In the genomic region with DNA sequence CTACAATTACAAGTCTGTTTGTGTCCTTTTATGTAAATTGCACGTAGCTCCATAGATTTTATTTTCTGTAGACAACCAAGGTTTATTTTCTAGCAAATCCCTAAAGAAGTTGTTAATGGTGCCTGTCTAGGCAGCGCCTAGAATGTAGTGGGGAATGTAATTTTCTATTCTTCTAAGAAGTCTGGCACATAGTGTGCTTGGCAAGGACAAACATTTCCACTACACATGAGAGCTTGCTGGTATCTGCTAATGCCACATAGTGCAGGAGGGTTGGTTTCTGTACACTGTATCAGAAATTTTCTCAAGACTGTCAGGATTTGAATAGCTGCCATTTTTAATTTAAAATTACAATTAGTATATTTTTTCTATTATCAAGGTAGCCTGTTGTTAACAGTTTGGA, we compare ENCODE assay signal across 27 mouse cellular contexts.
DNase-seq lines count a peak whose midpoint lies in the region; ATAC-seq and TF ChIP-seq lines count a peak whose summit lies in the region.
"Had no signal": no experiment of that assay in that cellular context is flagged by ENCODE, and none has a peak within 500 bp of the region (broad histone marks: within the 10 kb centered on the region; RNA-seq: fewer than 3 reads in every experiment).

No protein-coding gene starts in this region.

- no peaks in the 10 kb centered on the region for H3K27me3 ChIP-seq in forebrain, embryonic 12.5 days
- no peaks in the 10 kb centered on the region for H3K27me3 ChIP-seq in forebrain, embryonic 16.5 days (replicated peaks; ENCODE audit: control insufficient read depth, insufficient read depth, low read length)
- no peaks in the 10 kb centered on the region for H3K27me3 ChIP-seq in forebrain, embryonic 14.5 days (replicated peaks; ENCODE audit: control insufficient read depth, insufficient read depth, low read length)
- no peaks in the 10 kb centered on the region for H3K27me3 ChIP-seq in forebrain, embryonic 10.5 days (ENCODE audit: poor library complexity, severe bottlenecking)
- H3K27me3 ChIP-seq in lung, postnatal 0 days (replicated peaks; ENCODE audit: insufficient read depth, low read length), result no peaks in the 10 kb centered on the region
- H3K27me3 ChIP-seq: CH12.LX; embryonic facial prominence, embryonic 13.5 days; embryonic facial prominence, embryonic 15.5 days; Patski had no signal

- H3K9ac ChIP-seq in forebrain, embryonic 12.5 days, result no peak overlapping the region
- H3K9ac ChIP-seq in forebrain, embryonic 16.5 days (replicated peaks; ENCODE audit: low read depth, low read length), result no peak overlapping the region
- H3K9ac ChIP-seq in forebrain, embryonic 14.5 days (ENCODE audit: low read length), result no peak overlapping the region
- H3K9ac ChIP-seq in lung, postnatal 0 days (replicated peaks; ENCODE audit: low read depth), result no peak overlapping the region
- H3K9ac ChIP-seq: embryonic facial prominence, embryonic 13.5 days; embryonic facial prominence, embryonic 15.5 days had no signal

- no peak overlapping the region for H3K4me3 ChIP-seq in forebrain, embryonic 12.5 days (replicated peaks)
- no peak overlapping the region for H3K4me3 ChIP-seq in forebrain, embryonic 16.5 days (replicated peaks; ENCODE audit: low read length)
- H3K4me3 ChIP-seq in forebrain, embryonic 14.5 days (ENCODE audit: low read depth, low read length), result no peak overlapping the region
- no peak overlapping the region for H3K4me3 ChIP-seq in forebrain, embryonic 10.5 days
- H3K4me3 ChIP-seq in lung, postnatal 0 days (ENCODE audit: low read depth, low read length), result no peak overlapping the region
- H3K4me3 ChIP-seq: embryonic facial prominence, embryonic 13.5 days; embryonic facial prominence, embryonic 15.5 days; erythroblast, embryonic 14.5 days had no signal

- 71% methylated on average over 2 of the region's 2 CpGs for WGBS in forebrain, embryonic 12.5 days
- WGBS in forebrain, embryonic 16.5 days, result 48% methylated on average over 2 of the region's 2 CpGs
- 45% methylated on average over 2 of the region's 2 CpGs for WGBS in forebrain, embryonic 14.5 days
- 89% methylated on average over 2 of the region's 2 CpGs for WGBS in forebrain, embryonic 10.5 days
- 82% methylated on average over 2 of the region's 2 CpGs for WGBS in lung, postnatal 0 days

- 0 out of 2 replicates have a peak overlapping the region, but pooled peaks have one; percentile 43 for H3K27ac ChIP-seq in forebrain, embryonic 12.5 days
- no peak overlapping the region for H3K27ac ChIP-seq in forebrain, embryonic 16.5 days (ENCODE audit: low read length)
- peak overlapping the region; percentile 49; the same call in 1 of the 2 replicates for H3K27ac ChIP-seq in forebrain, embryonic 14.5 days (ENCODE audit: low read depth, low read length)
- no peak overlapping the region for H3K27ac ChIP-seq in forebrain, embryonic 10.5 days
- H3K27ac ChIP-seq in lung, postnatal 0 days (ENCODE audit: low read length), result no peak overlapping the region
- H3K27ac ChIP-seq: embryonic facial prominence, embryonic 13.5 days; embryonic facial prominence, embryonic 15.5 days had no signal

- TF ChIP-seq EP300 in lung, postnatal 0 days (IDR thresholded peaks at IDR 0.05), result 0 out of 2 replicates have a peak, but pooled peaks have one; percentile 27

- DNase-seq in forebrain, embryonic 14.5 days (ENCODE audit: low spot score), result peak; percentile 64
- DNase-seq in forebrain, embryonic 10.5 days (ENCODE audit: extremely low spot score, low spot score), result no peak
- DNase-seq in heart, adult 18-20 months, result peak; percentile 9 to 13
- no peak for DNase-seq in heart, adult 11 months
- DNase-seq in lung, postnatal 0 days (ENCODE audit: low spot score), result no peak
- no peak for DNase-seq in lung, adult 18-20 months
- DNase-seq: adrenal gland, adult 8-10 months; adrenal gland, postnatal 14 days; adrenal gland, postnatal 36 days; B cell, adult 2 months; cerebellum, adult 11 months; cerebellum, adult 18-20 months; cerebellum, adult 8-10 months; cerebellum, adult 9-11 months; cerebellum, postnatal 14 days; cerebellum, postnatal 36 days; embryo, embryonic 11 days had no signal

- no peak for ATAC-seq in forebrain, embryonic 12.5 days (ENCODE audit: low FRiP score)
- no peak for ATAC-seq in forebrain, embryonic 16.5 days
- no peak for ATAC-seq in forebrain, embryonic 14.5 days
- no peak for ATAC-seq in lung, postnatal 0 days
- ATAC-seq: activated CD4-positive, CD25-positive, alpha-beta regulatory T cell, adult 4 months; CD4-positive, CD25-positive, alpha-beta regulatory T cell, adult 4 months; Patski had no signal

- peaks cover 26% of the 10 kb centered on the region for H3K4me1 ChIP-seq in forebrain, embryonic 12.5 days
- H3K4me1 ChIP-seq in forebrain, embryonic 16.5 days (replicated peaks; ENCODE audit: control insufficient read depth, insufficient read depth, low read length), result peaks cover 22% of the 10 kb centered on the region
- H3K4me1 ChIP-seq in forebrain, embryonic 14.5 days (ENCODE audit: control insufficient read depth, insufficient read depth, low read length), result peaks cover 15% of the 10 kb centered on the region; the same call in 1 of the 2 replicates
- H3K4me1 ChIP-seq in forebrain, embryonic 10.5 days, result peaks cover 58% of the 10 kb centered on the region
- no peaks in the 10 kb centered on the region for H3K4me1 ChIP-seq in lung, postnatal 0 days (ENCODE audit: insufficient read depth, low read depth, low read length)

- H3K9me3 ChIP-seq in forebrain, embryonic 12.5 days, result no peaks in the 10 kb centered on the region
- H3K9me3 ChIP-seq in forebrain, embryonic 16.5 days (ENCODE audit: control insufficient read depth, low read length), result no peaks in the 10 kb centered on the region
- H3K9me3 ChIP-seq in forebrain, embryonic 14.5 days (replicated peaks; ENCODE audit: control insufficient read depth, low read length), result no peaks in the 10 kb centered on the region
- H3K9me3 ChIP-seq in forebrain, embryonic 10.5 days, result no peaks in the 10 kb centered on the region
- H3K9me3 ChIP-seq in lung, postnatal 0 days (ENCODE audit: low read length), result no peaks in the 10 kb centered on the region
- H3K9me3 ChIP-seq: embryonic facial prominence, embryonic 13.5 days; embryonic facial prominence, embryonic 15.5 days had no signal

- no peak overlapping the region for H3K4me2 ChIP-seq in forebrain, embryonic 12.5 days
- no peak overlapping the region for H3K4me2 ChIP-seq in forebrain, embryonic 16.5 days (ENCODE audit: low read length)
- H3K4me2 ChIP-seq in forebrain, embryonic 14.5 days (ENCODE audit: low read length), result no peak overlapping the region
- no peak overlapping the region for H3K4me2 ChIP-seq in lung, postnatal 0 days (replicated peaks; ENCODE audit: low read depth, low read length)
- H3K4me2 ChIP-seq: embryonic facial prominence, embryonic 13.5 days; embryonic facial prominence, embryonic 15.5 days had no signal

- H3K36me3 ChIP-seq in forebrain, embryonic 12.5 days (replicated peaks), result no peaks in the 10 kb centered on the region
- no peaks in the 10 kb centered on the region for H3K36me3 ChIP-seq in forebrain, embryonic 16.5 days (ENCODE audit: control insufficient read depth, insufficient read depth)
- no peaks in the 10 kb centered on the region for H3K36me3 ChIP-seq in forebrain, embryonic 14.5 days (ENCODE audit: control insufficient read depth, insufficient read depth, low read length)
- no peaks in the 10 kb centered on the region for H3K36me3 ChIP-seq in forebrain, embryonic 10.5 days (replicated peaks)
- no peaks in the 10 kb centered on the region; the same call in 1 of the 2 replicates for H3K36me3 ChIP-seq in lung, postnatal 0 days (ENCODE audit: insufficient read depth, low read length)
- H3K36me3 ChIP-seq: embryonic facial prominence, embryonic 13.5 days; embryonic facial prominence, embryonic 15.5 days; G1E had no signal

- no peak for TF ChIP-seq CTCF in lung, postnatal 0 days (IDR thresholded peaks at IDR 0.05)

Comparison
In these comparisons a context has a peak if more than half of its experiments do, and no peak if none do; other contexts are left out.
1. H3K27ac ChIP-seq: peak in forebrain, embryonic 12.5 days (single experiment) and forebrain, embryonic 14.5 days (single experiment); none in forebrain, embryonic 16.5 days (single experiment), forebrain, embryonic 10.5 days (single experiment) and lung, postnatal 0 days (single experiment).
2. DNase-seq: peak in forebrain, embryonic 14.5 days (single experiment) and heart, adult 18-20 months (2 of 2); none in forebrain, embryonic 10.5 days (single experiment), heart, adult 11 months (single experiment), lung, postnatal 0 days (single experiment) and lung, adult 18-20 months (0 of 2).